Mouse (Mus musculus): Measurements from ENCODE around the gene Wnt7b.

Wnt7b gene

GRCm38 (mm10) chr15:85582356-85582910, at the start of gene Wnt7b:
Gene Wnt7b, minus strand, starts transcription at chr15:85582473.
- no peak for DNase-seq

DNA sequence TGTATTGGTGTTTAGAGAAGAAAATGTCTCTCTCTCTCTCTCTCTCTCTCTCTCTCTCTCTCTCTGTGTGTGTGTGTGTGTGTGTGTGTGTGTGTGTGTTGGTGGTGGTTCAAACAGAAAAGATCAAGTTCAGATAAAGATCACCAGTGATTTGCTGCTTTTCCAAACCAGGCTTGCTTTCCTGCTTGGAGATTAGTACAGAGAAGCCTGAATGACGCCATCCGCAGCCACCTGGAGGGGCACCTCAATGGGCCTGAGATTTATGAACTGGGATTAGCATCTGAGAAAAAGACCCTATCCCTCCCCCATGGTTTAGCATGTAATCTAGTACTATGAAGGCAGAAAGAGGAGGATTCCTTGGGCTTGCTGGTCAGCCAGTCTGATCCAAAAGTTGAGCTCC, 49.3 kb upstream of the Wnt7b start:
- no peak for DNase-seq

DNA sequence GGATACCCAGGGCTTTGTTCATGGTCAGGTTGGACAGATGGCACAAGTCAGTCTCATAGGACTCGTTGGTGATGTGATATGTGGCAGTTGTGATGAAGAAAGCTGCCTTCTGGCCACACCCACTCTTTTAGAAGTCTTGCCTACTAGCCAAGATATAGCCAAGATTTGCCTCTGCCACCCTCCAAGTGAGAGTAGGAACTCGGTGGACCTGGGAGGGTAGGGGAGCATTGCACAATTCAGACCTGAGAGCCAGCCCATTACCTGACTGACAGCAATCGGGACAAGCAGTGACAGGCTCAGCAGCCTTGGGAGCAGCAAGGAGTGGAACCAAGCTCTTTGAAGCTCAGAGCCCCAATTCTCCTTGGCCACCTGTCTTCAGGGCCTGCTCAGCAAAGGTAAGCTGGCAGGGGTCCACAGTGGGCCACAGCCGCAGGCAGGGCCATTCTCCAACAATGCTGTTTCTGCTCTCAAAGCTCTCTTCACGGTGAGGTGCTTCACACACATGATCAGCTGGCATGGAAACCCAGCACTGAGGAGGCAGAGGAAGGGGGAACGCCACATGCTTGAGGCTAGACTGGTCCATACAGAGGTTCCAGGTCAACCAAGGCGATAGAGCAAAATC, 47.8 kb upstream of the Wnt7b start:
- no peak for DNase-seq

DNA sequence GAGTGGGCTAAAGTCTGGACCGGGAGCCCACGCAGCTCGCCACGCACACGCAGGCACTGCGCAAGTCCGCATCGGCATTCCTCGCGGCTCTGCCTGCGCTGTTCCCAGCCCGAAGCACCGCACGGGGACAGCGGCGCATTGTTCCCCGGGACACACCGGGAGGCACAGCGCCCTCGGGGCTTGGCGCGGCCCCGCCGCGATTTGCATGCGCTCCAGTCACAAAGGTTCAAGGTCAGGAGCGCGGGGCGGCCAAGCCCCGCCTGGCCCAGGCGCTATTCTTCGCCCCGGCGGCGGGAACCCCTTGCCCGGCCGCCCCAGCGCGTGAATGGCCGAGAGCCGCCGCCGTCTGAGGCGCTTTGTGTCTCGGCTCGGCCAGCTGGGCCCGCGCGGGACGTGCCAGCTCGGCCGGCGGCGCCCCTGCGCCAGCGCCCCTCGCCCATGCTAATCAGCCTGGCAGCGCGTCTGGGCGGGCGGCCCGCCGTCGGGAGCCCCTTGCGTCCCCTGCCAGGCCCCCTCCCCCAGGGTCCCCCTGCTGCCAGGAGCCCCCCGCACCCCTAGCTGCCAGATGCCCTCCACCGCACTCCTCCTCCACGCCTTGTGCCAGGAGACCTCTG, 43.5 kb upstream of the Wnt7b start:
- DNase-seq: peak in 1 of 2 experiments; percentile 8

DNA sequence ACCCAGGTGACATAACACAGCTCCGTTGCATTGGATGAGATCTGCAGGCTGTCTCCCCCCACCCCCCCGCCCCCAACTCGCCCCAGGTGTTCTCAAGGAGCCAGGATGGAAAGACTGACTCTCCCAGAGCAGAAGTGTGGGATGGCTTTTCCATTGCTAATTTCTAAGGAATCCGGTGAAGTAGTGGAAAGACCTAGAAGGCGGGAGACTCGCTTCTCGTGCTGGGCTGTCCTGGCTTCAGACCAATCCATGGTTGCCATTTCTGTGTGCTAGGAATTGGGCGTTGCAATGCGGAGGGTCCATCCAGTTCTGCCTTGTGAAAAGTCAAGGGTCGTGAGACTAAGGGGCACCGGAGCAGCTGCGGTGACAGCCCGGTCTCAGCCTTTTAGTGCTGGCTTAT, 39.9 kb upstream of the Wnt7b start:
- no peak for DNase-seq

DNA sequence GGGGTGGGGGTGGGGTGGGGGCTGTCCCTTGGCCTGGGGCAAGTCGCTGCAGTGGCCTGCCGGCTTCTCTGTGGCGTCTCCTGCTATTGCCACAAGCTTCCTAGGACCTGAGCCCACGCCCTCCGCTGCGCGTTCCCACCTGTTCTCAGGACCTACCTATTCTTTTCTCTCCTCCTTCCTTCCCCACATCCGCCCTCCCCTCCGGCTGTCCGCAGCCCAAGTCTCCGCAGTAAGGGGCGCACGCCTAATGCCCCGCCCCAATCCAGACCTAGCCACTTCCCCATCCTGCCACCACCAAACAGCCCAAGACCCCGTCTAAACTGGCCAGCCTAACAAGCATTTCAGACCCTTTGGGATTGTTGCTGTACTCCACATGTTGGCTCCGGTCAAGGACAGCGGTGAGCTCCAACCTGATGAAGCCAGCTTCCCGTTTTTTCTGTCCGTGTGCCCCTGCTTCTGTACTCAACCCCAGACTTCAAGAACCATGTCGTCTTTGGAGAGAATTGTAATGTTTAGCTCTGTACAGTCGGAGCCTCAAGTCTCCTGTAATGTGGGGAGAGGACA, 33.3 kb upstream of the Wnt7b start:
- no peak for DNase-seq

DNA sequence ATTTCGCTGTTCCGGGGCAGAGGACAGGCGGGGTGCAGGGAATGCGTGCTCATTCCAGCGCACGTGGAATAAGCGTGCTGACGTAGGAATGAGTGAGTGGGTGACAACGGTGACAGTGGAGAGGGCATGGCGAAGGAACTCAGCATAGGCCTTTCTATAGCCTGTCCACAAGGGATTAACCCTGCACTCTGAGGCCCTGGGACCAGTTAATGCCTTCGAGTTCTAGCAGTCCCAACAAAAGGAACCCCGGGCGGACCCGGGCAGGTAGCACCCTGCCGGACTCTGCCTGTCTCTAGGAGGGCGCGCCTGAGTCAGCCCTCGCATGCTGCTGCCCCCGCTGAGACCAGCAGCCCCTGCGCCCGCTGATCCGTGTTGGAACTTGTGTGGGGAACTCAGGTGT, 32.8 kb upstream of the Wnt7b start:
- DNase-seq: peak in 1 of 2 experiments; percentile 10

GRCm38 (mm10) chr15:85613358-85614266, 31.3 kb upstream of the Wnt7b start:
- DNase-seq: no peak

- peak; percentile 71 to 75 for DNase-seq
Observed at GRCm38 (mm10) chr15:85612660-85613357, 30.5 kb upstream of the Wnt7b start.

GRCm38 (mm10) chr15:85611701-85612520, 29.6 kb upstream of the Wnt7b start:
- DNase-seq: no peak

DNA sequence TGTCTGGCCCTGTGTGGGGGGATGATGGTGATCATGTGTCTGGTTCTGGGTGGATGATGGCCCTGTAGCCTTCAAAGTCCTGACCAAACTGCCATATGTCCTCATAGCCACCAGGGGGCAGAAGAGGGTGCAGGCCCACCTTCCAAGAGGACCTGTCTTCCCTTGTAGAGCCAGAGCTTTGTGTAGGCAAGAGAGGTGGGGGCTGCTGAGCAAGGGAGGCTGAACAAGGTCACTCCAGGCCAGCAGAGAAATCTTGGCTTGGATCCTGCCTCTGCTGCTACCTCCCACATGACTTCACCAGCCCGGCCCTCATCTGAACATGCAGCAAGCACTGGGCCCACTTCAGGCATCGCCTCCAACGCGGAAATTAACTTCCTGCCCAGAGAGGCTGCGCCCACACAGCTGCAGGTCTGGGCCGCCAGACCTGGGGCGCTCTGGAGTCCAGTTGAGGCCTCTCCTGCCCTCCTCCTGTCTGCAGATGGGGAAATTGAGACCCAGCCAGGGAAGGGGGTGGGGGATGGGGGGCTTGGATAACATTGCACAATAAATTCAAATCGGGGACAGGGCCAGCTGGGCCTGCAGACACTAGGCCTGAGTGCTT, 28.4 kb upstream of the Wnt7b start:
- peak; percentile 82 to 84 for DNase-seq

- no peak for DNase-seq
Observed at GRCm38 (mm10) chr15:85610120-85610519, 27.8 kb upstream of the Wnt7b start.

DNA sequence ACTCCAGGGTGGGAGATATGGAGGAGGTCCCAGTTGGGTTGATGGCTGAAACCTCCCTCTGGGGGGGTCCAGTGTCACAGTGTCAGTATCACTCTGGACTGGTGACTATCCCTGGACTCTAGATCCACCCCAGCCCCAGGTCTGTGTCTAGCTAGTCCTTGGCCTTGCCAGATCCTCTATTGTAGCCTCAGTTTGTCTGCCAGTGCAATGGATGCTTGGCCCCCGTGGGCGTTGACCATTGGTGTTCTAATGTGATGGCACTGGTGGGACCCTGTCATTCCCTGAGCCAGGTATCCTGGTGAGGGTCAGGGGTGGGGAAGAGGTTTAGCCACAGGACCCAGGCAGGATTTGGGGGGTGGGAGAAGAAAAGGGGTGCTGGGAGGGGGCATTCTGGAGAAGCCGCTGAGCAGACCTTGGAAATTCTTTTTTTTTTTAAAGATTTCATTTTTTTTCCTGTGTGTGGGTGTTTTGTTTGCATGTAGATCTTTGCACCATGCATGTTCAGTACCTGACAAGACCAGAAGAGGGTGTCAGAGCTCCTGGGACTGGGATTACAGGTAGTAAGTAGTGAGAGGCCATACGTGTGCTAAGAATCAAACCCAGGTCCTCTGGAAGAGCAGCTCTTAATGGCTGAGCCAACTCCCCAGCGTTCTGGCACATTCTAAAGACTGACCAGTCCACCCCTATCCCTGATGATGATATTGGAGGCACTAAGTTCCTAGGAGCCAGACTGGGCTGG, 27.2 kb upstream of the Wnt7b start:
- DNase-seq: no peak

GRCm38 (mm10) chr15:85605962-85606610, 23.8 kb upstream of the Wnt7b start:
- no peak for DNase-seq

GRCm38 (mm10) chr15:85604938-85605337, 22.7 kb upstream of the Wnt7b start:
- DNase-seq: no peak

DNA sequence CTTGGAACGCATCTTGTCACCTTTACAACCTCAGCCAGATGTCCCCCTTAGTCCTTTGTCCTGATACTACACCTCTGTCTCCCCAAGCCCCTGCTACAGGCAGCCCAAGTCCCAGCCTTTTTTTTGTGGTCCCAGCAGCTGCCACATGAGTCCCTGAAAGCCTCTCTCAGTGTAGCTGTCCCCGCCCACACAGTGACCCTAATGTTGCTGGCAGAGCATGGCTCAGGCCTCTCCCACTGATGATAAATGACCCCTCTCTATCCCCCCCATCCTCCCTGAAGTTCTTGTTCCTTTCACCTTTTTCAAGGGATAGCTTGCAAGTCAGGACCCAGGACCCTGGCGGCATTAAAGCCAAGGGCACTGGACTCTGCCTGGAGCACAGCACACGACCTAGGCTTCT, 22.2 kb upstream of the Wnt7b start:
- no peak for DNase-seq

DNA sequence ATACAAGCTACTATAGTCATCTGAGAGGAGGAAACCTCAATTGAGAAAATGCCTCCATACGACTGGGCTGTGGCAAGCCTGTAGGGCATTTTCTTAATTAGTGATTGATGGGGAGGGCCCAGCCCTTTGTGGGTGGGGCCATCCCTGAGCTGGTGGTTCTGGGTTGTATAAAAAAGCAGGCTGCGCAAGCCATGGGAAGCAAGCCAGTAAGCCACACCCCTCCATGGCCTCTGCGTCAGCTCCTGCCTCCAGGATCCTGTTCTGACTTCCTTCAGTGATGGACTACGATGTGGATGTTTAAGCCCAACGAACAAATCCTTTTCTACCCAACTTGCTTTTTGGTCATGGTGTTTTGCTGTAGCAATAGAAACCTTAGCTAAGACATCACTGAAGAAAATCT, 21.1 kb upstream of the Wnt7b start:
- no peak for DNase-seq

DNA sequence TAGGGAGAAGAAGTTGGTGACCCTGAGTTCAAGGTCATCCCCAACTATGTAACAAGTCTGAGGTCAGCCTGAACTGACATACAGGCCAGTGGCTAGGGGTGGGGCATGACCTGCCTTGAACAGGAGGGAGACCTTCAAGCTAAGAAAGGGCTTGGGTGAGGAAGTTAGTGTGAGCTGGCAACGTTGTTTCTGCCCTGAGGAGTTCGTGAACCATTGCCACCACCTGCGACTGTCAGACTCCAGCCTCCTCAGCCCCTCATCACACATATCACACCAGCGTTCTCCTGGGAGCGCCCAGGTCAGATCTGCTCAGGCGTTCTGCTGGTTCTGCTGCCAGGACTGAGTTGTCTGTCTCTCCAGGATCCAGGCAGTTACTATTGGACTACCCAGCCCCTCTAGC, 20.5 kb upstream of the Wnt7b start:
- DNase-seq: no peak

DNA sequence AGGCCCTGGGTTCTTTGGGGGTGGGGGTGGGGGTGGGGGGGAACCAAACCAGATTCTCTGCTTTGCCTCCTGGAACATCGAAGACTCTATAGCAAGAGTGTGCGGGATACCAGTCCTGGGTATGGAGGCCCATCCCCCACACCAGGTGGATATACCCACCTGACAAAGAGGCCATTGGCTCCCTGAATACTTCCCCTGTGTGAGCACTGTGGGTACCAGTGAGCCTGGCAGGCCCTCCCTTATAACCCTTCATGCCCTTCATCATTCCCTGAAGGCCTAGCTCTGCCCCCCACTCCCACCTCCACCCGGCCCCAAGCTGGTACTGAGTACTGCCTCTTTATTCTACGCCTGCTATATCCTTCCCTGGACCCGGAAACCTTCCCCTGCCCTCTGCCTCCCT, 19.7 kb upstream of the Wnt7b start:
- no peak for DNase-seq

DNA sequence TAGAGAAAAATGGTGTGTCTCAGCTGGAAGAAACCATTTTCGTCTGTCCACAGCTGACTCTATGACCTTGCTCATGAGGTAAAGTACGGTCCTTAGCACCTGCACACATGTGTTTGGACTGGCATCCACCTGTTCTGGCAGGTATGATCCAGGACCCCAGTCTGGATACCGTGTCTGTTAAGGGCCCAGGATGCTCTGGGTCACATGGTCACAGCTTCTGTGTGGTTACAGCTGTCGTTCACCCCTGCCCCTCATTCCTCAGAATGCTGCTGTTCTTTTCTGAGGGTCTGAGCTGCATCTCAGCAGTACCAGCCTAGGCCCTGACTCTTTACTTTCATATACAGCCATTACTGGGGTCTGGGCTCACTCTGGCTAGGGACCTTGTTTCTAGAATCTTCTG, 18.9 kb upstream of the Wnt7b start:
- no peak for DNase-seq

All from B cell, adult 2 months (primary cell).